Mouse (Mus musculus): ENCODE results near the gene Rnaseh2c. TPM values are rescaled to one million over a fixed set of nuclear protein-coding genes. Genes with fewer than 3 reads are reported as not detected.

Gene Rnaseh2c
- total RNA-seq (2012; rRNA removed), result 87.9 and 99.5 TPM in 2 replicates

DNA sequence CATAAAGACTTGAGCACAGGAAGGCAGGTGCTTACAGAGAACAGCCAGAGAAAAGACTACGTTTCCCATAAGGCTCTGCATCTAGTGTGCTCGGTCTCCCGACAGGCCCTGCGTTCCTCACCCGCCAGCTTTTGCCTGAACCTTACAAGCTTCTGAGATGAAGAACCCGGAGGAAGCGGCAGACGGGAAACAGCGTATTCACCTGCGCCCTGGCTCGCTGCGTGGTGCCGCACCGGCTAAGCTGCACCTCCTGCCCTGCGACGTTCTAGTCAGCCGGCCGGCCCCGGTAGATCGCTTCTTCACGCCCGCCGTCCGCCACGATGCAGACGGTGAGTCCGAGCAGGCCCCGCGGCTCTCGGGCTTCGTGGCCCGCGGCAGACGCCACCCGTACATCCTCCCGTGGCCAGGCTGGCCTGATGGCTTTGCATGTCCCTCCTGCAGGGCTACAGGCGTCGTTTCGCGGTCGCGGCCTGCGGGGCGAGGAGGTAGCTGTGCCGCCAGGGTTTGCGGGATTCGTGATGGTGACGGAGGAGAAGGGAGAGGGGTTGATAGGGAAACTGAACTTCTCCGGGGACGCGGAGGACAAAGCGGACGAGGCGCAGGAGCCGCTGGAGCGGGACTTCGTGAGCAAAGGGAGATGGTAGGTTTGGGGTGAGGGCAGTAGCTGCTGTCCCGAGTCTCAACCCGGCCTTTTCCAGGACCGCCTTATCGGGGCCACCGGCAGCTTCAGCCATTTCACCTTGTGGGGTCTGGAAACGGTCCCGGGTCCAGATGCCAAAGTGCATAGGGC, at the start of gene Rnaseh2c:
Gene Rnaseh2c (plus strand): TSS at position 122 of the 790 bp plus-strand sequence.
- Histone ChIP-seq H3K9ac (ENCODE audit: insufficient read depth, low read depth, low read length, poor library complexity, severe bottlenecking) (peak within 1 kb of the TSS; percentile 88), H3K27ac (ENCODE audit: insufficient read depth, low read depth, low read length, poor library complexity, severe bottlenecking) (peak within 1 kb of the TSS; percentile 8), H3K36me3 (ENCODE audit: control insufficient read depth, insufficient read depth, low read length, poor library complexity, severe bottlenecking) (peaks cover 38% of the 10 kb centered on the region), H3K4me3 (ENCODE audit: insufficient read depth in 1 of 2, low read depth in 1 of 2, low read length in 2 of 2, poor library complexity in 1 of 2, severe bottlenecking in 1 of 2) (peak within 1 kb of the TSS; percentile 80 to 96), H3K9me3 (ENCODE audit: control insufficient read depth, insufficient read depth, low read depth, low read length) (no peaks in the 10 kb centered on the region), H3K4me1 (ENCODE audit: control insufficient read depth in 2 of 2, insufficient read depth in 2 of 2, low read length in 2 of 2, poor library complexity in 1 of 2) (peaks cover 0 to 5% of the 10 kb centered on the region in 2 experiments; a peak in 3 of 4 replicates)
- in situ Hi-C loops (cut with MboI; ENCODE audit: low sequenced_read_pairs in 2 of 2, unreplicated experiment in 2 of 2), result no loop called here
- no peak for TF ChIP-seq ZNF384 (IDR thresholded peaks at IDR 0.05; ENCODE audit: low read depth, low read length)
- peak; percentile 98 for TF ChIP-seq HCFC1 (IDR thresholded peaks at IDR 0.05; ENCODE audit: borderline replicate concordance, insufficient read depth, low read length)
- DNase-seq (ENCODE audit: low read depth, low spot score), result peak; percentile 65

DNA sequence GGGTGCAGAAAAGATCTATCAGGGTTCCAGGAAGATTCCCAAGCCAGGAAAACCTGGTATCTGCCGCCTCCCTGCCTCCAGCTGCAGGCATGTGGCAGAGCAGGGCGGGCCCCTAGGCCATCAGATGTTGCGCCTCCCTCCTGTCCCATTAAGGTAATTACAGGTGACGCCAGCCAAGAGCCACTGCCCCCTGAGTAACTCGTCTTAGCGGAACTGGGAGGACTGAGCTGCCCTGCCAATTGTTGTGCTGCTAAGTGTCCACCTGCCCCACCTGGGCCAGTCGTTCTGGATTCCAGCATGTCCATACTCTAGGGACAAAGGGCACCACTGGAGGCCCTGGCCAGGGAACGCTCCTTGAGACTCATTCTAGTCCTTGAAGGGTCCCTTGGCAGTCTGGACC, 47.9 kb upstream of the Rnaseh2c start:
- H3K27ac ChIP-seq (ENCODE audit: insufficient read depth, low read depth, low read length, poor library complexity, severe bottlenecking), result no peak overlapping the region
- no peak overlapping the region for H3K9ac ChIP-seq (ENCODE audit: insufficient read depth, low read depth, low read length, poor library complexity, severe bottlenecking)
- DNase-seq (ENCODE audit: low read depth, low spot score), result no peak
- peaks cover 2% of the 10 kb centered on the region; the same call in 1 of the 2 replicates for H3K36me3 ChIP-seq (ENCODE audit: control insufficient read depth, insufficient read depth, low read length, poor library complexity, severe bottlenecking)
- in situ Hi-C loops (cut with MboI; ENCODE audit: low sequenced_read_pairs in 2 of 2, unreplicated experiment in 2 of 2), result no loop called here
- TF ChIP-seq CHD2 (IDR thresholded peaks at IDR 0.05; ENCODE audit: low read depth, low read length) (no peak), HCFC1 (IDR thresholded peaks at IDR 0.05; ENCODE audit: borderline replicate concordance, insufficient read depth, low read length) (no peak), MAFK (IDR thresholded peaks at IDR 0.05; ENCODE audit: insufficient read depth, low read depth, low read length) (no peak), ZNF384 (IDR thresholded peaks at IDR 0.05; ENCODE audit: low read depth, low read length) (no peak), ZC3H11A (IDR thresholded peaks at IDR 0.05; ENCODE audit: borderline replicate concordance, low read depth, low read length) (no peak)
- H3K4me3 ChIP-seq (ENCODE audit: insufficient read depth in 1 of 2, low read depth in 1 of 2, low read length in 2 of 2, poor library complexity in 1 of 2, severe bottlenecking in 1 of 2), result no peak overlapping the region; a peak in 1 of 4 replicates
- no peaks in the 10 kb centered on the region for H3K9me3 ChIP-seq (ENCODE audit: control insufficient read depth, insufficient read depth, low read depth, low read length)
- peaks cover 6 to 19% of the 10 kb centered on the region in 2 experiments; a peak in 3 of 4 replicates for H3K4me1 ChIP-seq (ENCODE audit: control insufficient read depth in 2 of 2, insufficient read depth in 2 of 2, low read length in 2 of 2, poor library complexity in 1 of 2)

DNA sequence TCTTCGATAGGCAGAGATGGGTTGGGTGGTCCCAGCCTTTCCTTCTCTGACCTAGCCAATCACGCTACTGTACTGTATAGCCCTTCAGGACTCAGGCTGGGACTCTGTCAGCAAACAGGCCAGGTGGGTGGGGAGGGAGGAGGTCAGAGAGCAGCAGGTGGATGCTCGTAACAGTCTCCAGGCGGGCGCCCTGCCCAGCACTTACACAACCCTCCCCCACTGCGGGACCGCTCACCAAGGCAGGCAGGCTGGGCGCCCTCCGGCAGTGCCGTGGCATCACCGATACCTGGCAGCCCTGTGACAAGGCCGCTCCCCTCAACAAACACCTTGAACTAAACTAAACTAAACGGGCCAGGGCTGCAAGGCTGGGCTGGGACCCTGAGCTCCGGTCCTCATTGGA, 47.5 kb upstream of the Rnaseh2c start:
- Histone ChIP-seq H3K4me1 (ENCODE audit: control insufficient read depth in 2 of 2, insufficient read depth in 2 of 2, low read length in 2 of 2, poor library complexity in 1 of 2) (peaks cover 6 to 19% of the 10 kb centered on the region in 2 experiments), H3K9me3 (ENCODE audit: control insufficient read depth, insufficient read depth, low read depth, low read length) (no peaks in the 10 kb centered on the region), H3K27ac (ENCODE audit: insufficient read depth, low read depth, low read length, poor library complexity, severe bottlenecking) (no peak overlapping the region), H3K9ac (ENCODE audit: insufficient read depth, low read depth, low read length, poor library complexity, severe bottlenecking) (peak overlapping the region; percentile 4; the same call in 1 of the 2 replicates), H3K4me3 (ENCODE audit: insufficient read depth in 1 of 2, low read depth in 1 of 2, low read length in 2 of 2, poor library complexity in 1 of 2, severe bottlenecking in 1 of 2) (peak overlapping the region; percentile 43 to 46; a peak in 2 of 4 replicates), H3K36me3 (ENCODE audit: control insufficient read depth, insufficient read depth, low read length, poor library complexity, severe bottlenecking) (peaks cover 2% of the 10 kb centered on the region; the same call in 1 of the 2 replicates)
- in situ Hi-C loops (cut with MboI; ENCODE audit: low sequenced_read_pairs in 2 of 2, unreplicated experiment in 2 of 2), result no loop called here
- no peak for DNase-seq (ENCODE audit: low read depth, low spot score)
- TF ChIP-seq CHD2 (IDR thresholded peaks at IDR 0.05; ENCODE audit: low read depth, low read length) (no peak), HCFC1 (IDR thresholded peaks at IDR 0.05; ENCODE audit: borderline replicate concordance, insufficient read depth, low read length) (no peak), MAFK (IDR thresholded peaks at IDR 0.05; ENCODE audit: insufficient read depth, low read depth, low read length) (no peak), ZC3H11A (IDR thresholded peaks at IDR 0.05; ENCODE audit: borderline replicate concordance, low read depth, low read length) (no peak), ZNF384 (IDR thresholded peaks at IDR 0.05; ENCODE audit: low read depth, low read length) (no peak)

DNA sequence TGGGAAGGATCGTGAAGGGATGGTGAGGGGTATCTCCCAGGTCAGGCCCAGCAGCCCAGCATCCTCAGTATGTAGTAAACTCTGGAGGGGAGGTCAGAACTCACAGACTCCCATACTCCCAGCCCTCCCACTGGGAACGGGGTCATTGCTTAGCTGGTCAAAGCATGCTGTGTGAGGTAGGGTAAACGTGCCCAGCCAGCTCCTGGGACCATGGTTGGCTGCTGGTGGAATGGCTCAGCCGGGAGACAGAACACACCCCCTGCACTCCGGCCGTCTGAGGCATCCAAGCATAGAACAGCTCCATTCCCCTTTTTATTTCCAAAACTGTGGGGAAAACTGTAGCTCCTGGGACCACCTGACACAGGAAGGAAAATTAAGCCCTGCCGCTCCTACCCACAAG, 43.5 kb upstream of the Rnaseh2c start:
- Histone ChIP-seq H3K4me3 (ENCODE audit: insufficient read depth in 1 of 2, low read depth in 1 of 2, low read length in 2 of 2, poor library complexity in 1 of 2, severe bottlenecking in 1 of 2) (no peak overlapping the region), H3K36me3 (ENCODE audit: control insufficient read depth, insufficient read depth, low read length, poor library complexity, severe bottlenecking) (no peaks in the 10 kb centered on the region), H3K27ac (ENCODE audit: insufficient read depth, low read depth, low read length, poor library complexity, severe bottlenecking) (no peak overlapping the region), H3K9me3 (ENCODE audit: control insufficient read depth, insufficient read depth, low read depth, low read length) (no peaks in the 10 kb centered on the region), H3K4me1 (ENCODE audit: control insufficient read depth in 2 of 2, insufficient read depth in 2 of 2, low read length in 2 of 2, poor library complexity in 1 of 2) (peaks cover 4 to 24% of the 10 kb centered on the region in 2 experiments; a peak in 3 of 4 replicates), H3K9ac (ENCODE audit: insufficient read depth, low read depth, low read length, poor library complexity, severe bottlenecking) (no peak overlapping the region)
- in situ Hi-C loops (cut with MboI; ENCODE audit: low sequenced_read_pairs in 2 of 2, unreplicated experiment in 2 of 2), result no loop called here
- DNase-seq (ENCODE audit: low read depth, low spot score), result no peak
- TF ChIP-seq HCFC1 (IDR thresholded peaks at IDR 0.05; ENCODE audit: borderline replicate concordance, insufficient read depth, low read length) (no peak), ZC3H11A (IDR thresholded peaks at IDR 0.05; ENCODE audit: borderline replicate concordance, low read depth, low read length) (no peak), MAFK (IDR thresholded peaks at IDR 0.05; ENCODE audit: insufficient read depth, low read depth, low read length) (no peak), CHD2 (IDR thresholded peaks at IDR 0.05; ENCODE audit: low read depth, low read length) (no peak), ZNF384 (IDR thresholded peaks at IDR 0.05; ENCODE audit: low read depth, low read length) (no peak)
